In the genomic region with DNA sequence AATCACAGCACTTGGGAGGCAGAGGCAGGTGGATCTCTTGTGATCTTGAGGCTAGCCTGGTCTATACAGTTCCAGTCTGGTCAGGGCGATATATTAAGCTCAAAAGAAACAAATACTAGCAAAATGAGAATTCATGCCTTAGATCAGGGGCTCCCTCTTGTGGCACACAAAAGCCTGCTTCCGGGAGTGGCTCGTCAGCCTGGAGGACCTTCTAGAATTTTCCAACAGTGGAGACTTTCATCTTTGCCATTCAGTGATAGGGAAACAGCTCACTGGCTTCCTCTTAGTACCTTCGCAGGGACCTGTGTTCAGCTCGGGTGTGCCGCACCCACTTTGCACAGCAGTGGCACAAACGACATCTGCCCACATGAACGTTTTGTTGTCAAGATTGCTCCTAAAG, we compare ENCODE assay signal across 9 mouse cellular contexts.
DNase-seq lines count a peak whose midpoint lies in the region; ATAC-seq and TF ChIP-seq lines count a peak whose summit lies in the region.
"Had no signal": no experiment of that assay in that cellular context is flagged by ENCODE, and none has a peak within 500 bp of the region (broad histone marks: within the 10 kb centered on the region; RNA-seq: fewer than 3 reads in every experiment).

No protein-coding gene starts in this region.

- no peak overlapping the region for H3K4me2 ChIP-seq in heart, postnatal 0 days (ENCODE audit: low read depth, low read length)
- H3K4me2 ChIP-seq in hindbrain, postnatal 0 days (ENCODE audit: low read depth, low read length): no peak overlapping the region
- H3K4me2 ChIP-seq: limb, embryonic 12.5 days had no signal

- no peak overlapping the region for H3K4me3 ChIP-seq in heart, postnatal 0 days (ENCODE audit: low read depth, low read length)
- H3K4me3 ChIP-seq in testis, adult 2 months (ENCODE audit: control insufficient read depth, low read depth, low read length): no peak overlapping the region
- H3K4me3 ChIP-seq in hindbrain, postnatal 0 days (ENCODE audit: low read length): no peak overlapping the region
- no peak overlapping the region for H3K4me3 ChIP-seq in small intestine, adult 2 months (ENCODE audit: low read depth, low read length)
- H3K4me3 ChIP-seq: limb, embryonic 12.5 days had no signal

- H3K9ac ChIP-seq in heart, postnatal 0 days (replicated peaks; ENCODE audit: low read depth, low read length): no peak overlapping the region
- H3K9ac ChIP-seq in hindbrain, postnatal 0 days (replicated peaks; ENCODE audit: low read length): no peak overlapping the region
- H3K9ac ChIP-seq: limb, embryonic 12.5 days had no signal

- H3K4me1 ChIP-seq in heart, postnatal 0 days (ENCODE audit: control insufficient read depth, insufficient read depth): no peaks in the 10 kb centered on the region
- H3K4me1 ChIP-seq in testis, adult 2 months (ENCODE audit: control insufficient read depth, insufficient read depth, low read length): no peaks in the 10 kb centered on the region
- no peaks in the 10 kb centered on the region for H3K4me1 ChIP-seq in hindbrain, postnatal 0 days (ENCODE audit: insufficient read depth, low read length)
- peaks cover 5% of the 10 kb centered on the region; the same call in 1 of the 2 replicates for H3K4me1 ChIP-seq in small intestine, adult 2 months (ENCODE audit: control insufficient read depth, insufficient read depth, insufficient read length, low read length)

- 61% methylated on average over 8 of the region's 8 CpGs for WGBS in heart, postnatal 0 days
- 70% methylated on average over 8 of the region's 8 CpGs for WGBS in hindbrain, postnatal 0 days
- 14% methylated on average over 8 of the region's 8 CpGs for WGBS in small intestine, adult 2 months

- peak; percentile 81 for TF ChIP-seq CTCF in heart, postnatal 0 days (IDR thresholded peaks at IDR 0.05; ENCODE audit: low read depth)
- peak; percentile 35; the same call in 1 of the 2 replicates for TF ChIP-seq CTCF in testis, adult 2 months (IDR thresholded peaks at IDR 0.05; ENCODE audit: control insufficient read depth, insufficient read depth, insufficient replicate concordance, low read depth, low read length)
- TF ChIP-seq CTCF in hindbrain, postnatal 0 days (IDR thresholded peaks at IDR 0.05; ENCODE audit: low read depth): peak; percentile 84
- TF ChIP-seq CTCF in small intestine, adult 2 months (IDR thresholded peaks at IDR 0.05; ENCODE audit: extremely low read depth, insufficient read length, insufficient replicate concordance, low read depth, low read length): peak; percentile 83; the same call in 1 of the 2 replicates

- intact Hi-C loops in heart, postnatal 25 days (cut with DNase I): loop anchor here (1.0 to 5.0 kb wide), 2 partner anchors 44 to 101 kb away; no protein-coding TSS in a partner anchor

- H3K36me3 ChIP-seq in heart, postnatal 0 days (replicated peaks; ENCODE audit: control insufficient read depth, insufficient read depth, low read length): no peaks in the 10 kb centered on the region
- no peaks in the 10 kb centered on the region; the same call in 1 of the 2 replicates for H3K36me3 ChIP-seq in testis, adult 2 months (ENCODE audit: control insufficient read depth, insufficient read depth, low read length)
- no peaks in the 10 kb centered on the region for H3K36me3 ChIP-seq in hindbrain, postnatal 0 days (ENCODE audit: insufficient read depth, low read length)
- H3K36me3 ChIP-seq in small intestine, adult 2 months (ENCODE audit: control insufficient read depth, insufficient read depth, low read length): 0 out of 2 replicates have a peak, but pooled peaks cover 3% of the 10 kb centered on the region
- H3K36me3 ChIP-seq: limb, embryonic 12.5 days had no signal

- no peak for TF ChIP-seq EP300 in heart, postnatal 0 days (IDR thresholded peaks at IDR 0.05; ENCODE audit: low read depth)

- H3K27ac ChIP-seq in heart, postnatal 0 days (ENCODE audit: low read depth): no peak overlapping the region
- no peak overlapping the region for H3K27ac ChIP-seq in testis, adult 2 months (ENCODE audit: control insufficient read depth, insufficient read depth, low read depth, low read length)
- no peak overlapping the region for H3K27ac ChIP-seq in hindbrain, postnatal 0 days
- H3K27ac ChIP-seq in small intestine, adult 2 months (ENCODE audit: insufficient read depth, low read depth, low read length): no peak overlapping the region
- H3K27ac ChIP-seq: limb, embryonic 12.5 days had no signal

- H3K9me3 ChIP-seq in heart, postnatal 0 days (replicated peaks; ENCODE audit: control insufficient read depth, low read length): no peaks in the 10 kb centered on the region
- no peaks in the 10 kb centered on the region for H3K9me3 ChIP-seq in hindbrain, postnatal 0 days (ENCODE audit: low read length)
- H3K9me3 ChIP-seq: limb, embryonic 12.5 days had no signal

- no peaks in the 10 kb centered on the region for H3K27me3 ChIP-seq in heart, postnatal 0 days (ENCODE audit: control insufficient read depth, insufficient read depth, low read length)
- no peaks in the 10 kb centered on the region for H3K27me3 ChIP-seq in testis, adult 2 months (ENCODE audit: control insufficient read depth, insufficient read depth, low read length)
- H3K27me3 ChIP-seq in hindbrain, postnatal 0 days (ENCODE audit: insufficient read depth, low read length): no peaks in the 10 kb centered on the region
- H3K27me3 ChIP-seq in small intestine, adult 2 months (ENCODE audit: control insufficient read depth, insufficient read depth, low read length): no peaks in the 10 kb centered on the region
- H3K27me3 ChIP-seq: limb, embryonic 12.5 days had no signal

- TF ChIP-seq POLR2A in testis, adult 2 months (IDR thresholded peaks at IDR 0.05; ENCODE audit: control insufficient read depth, low read depth, low read length): no peak
- no peak for TF ChIP-seq POLR2A in small intestine, adult 2 months (IDR thresholded peaks at IDR 0.05; ENCODE audit: low read depth, low read length)

- DNase-seq in heart, postnatal 0 days (ENCODE audit: low spot score): peak; percentile 52
- no peak for DNase-seq in heart, postnatal 25 days (ENCODE audit: low spot score)
- no peak for DNase-seq in testis, postnatal 14 days (ENCODE audit: low spot score)
- DNase-seq in hindbrain, postnatal 0 days (ENCODE audit: low spot score): peak; percentile 77
- DNase-seq in layer of hippocampus, postnatal 25 days (ENCODE audit: extremely low spot score in 1 of 2, low spot score in 1 of 2): no peak

- ATAC-seq in heart, postnatal 0 days (ENCODE audit: insufficient read depth, low read depth): peak; percentile 41; the same call in 1 of the 2 replicates
- ATAC-seq in hindbrain, postnatal 0 days: 0 out of 2 replicates have a peak, but pooled peaks have one; percentile 12
- no peak for ATAC-seq in monocyte, adult 5-6 weeks (replicated peaks; ENCODE audit: insufficient number of reproducible peaks, low FRiP score, low TSS enrichment, poor library complexity, severe bottlenecking)

Comparison
In these comparisons a context has a peak if more than half of its experiments do, and no peak if none do; other contexts are left out.
1. DNase-seq: peak in heart, postnatal 0 days (single experiment) and hindbrain, postnatal 0 days (single experiment); none in heart, postnatal 25 days (single experiment), testis, postnatal 14 days (single experiment) and layer of hippocampus, postnatal 25 days (0 of 2).
2. Peak in every context shown above with its lines, with median percentiles within 50 percentile points of each other: CTCF ChIP-seq.